Mouse (Mus musculus): ENCODE data around the gene Cyp2t4. TPM values are rescaled to one million over a fixed set of nuclear protein-coding genes. Genes with fewer than 3 reads are reported as not detected.
A peak's percentile ranks its signal among the peaks of the same experiment; 100 is the strongest.

The Cyp2t4 gene
- polyA plus RNA-seq, 1 experiment = not detected

GRCm38 (mm10) chr7:27156005-27156404, 2.5 kb downstream of the Cyp2t4 start:
- Histone ChIP-seq H3K4me3 (ENCODE audit: insufficient read depth, low read depth, low read length) (no peak overlapping the region), H3K27ac (ENCODE audit: insufficient read depth, low read depth, low read length) (no peak overlapping the region), H3K4me1 (ENCODE audit: control insufficient read depth, insufficient read depth, low read length) (peaks cover 12% of the 10 kb centered on the region)
- TF ChIP-seq POLR2A (IDR thresholded peaks at IDR 0.05; ENCODE audit: insufficient read depth, low read depth, low read length) (no peak), CTCF (IDR thresholded peaks at IDR 0.05; ENCODE audit: insufficient read depth, low read depth, low read length) (no peak)
- 59% methylated on average over 13 of the region's 13 CpGs for WGBS

- no peak for TF ChIP-seq POLR2A (IDR thresholded peaks at IDR 0.05; ENCODE audit: insufficient read depth, low read depth, low read length)
- no peak for TF ChIP-seq CTCF (IDR thresholded peaks at IDR 0.05; ENCODE audit: insufficient read depth, low read depth, low read length)
- Histone ChIP-seq H3K27ac (ENCODE audit: insufficient read depth, low read depth, low read length) (no peak overlapping the region), H3K4me1 (ENCODE audit: control insufficient read depth, insufficient read depth, low read length) (peaks cover 27% of the 10 kb centered on the region), H3K4me3 (ENCODE audit: insufficient read depth, low read depth, low read length) (no peak overlapping the region)
- 85% methylated on average over 9 of the region's 9 CpGs for WGBS
These were observed 4.7 kb downstream of the Cyp2t4 start for GRCm38 (mm10) chr7:27158171-27158570.

GRCm38 (mm10) chr7:27159256-27159655, 5.7 kb downstream of the Cyp2t4 start:
- no peak overlapping the region for H3K27ac ChIP-seq (ENCODE audit: insufficient read depth, low read depth, low read length)
- no peak for TF ChIP-seq CTCF (IDR thresholded peaks at IDR 0.05; ENCODE audit: insufficient read depth, low read depth, low read length)
- no peak for TF ChIP-seq POLR2A (IDR thresholded peaks at IDR 0.05; ENCODE audit: insufficient read depth, low read depth, low read length)
- H3K4me1 ChIP-seq (ENCODE audit: control insufficient read depth, insufficient read depth, low read length) = peaks cover 34% of the 10 kb centered on the region
- no peak overlapping the region for H3K4me3 ChIP-seq (ENCODE audit: insufficient read depth, low read depth, low read length)
- WGBS = 93% methylated on average over 6 of the region's 6 CpGs

- Histone ChIP-seq H3K27ac (ENCODE audit: insufficient read depth, low read depth, low read length) (no peak overlapping the region), H3K4me3 (ENCODE audit: insufficient read depth, low read depth, low read length) (no peak overlapping the region), H3K4me1 (ENCODE audit: control insufficient read depth, insufficient read depth, low read length) (peaks cover 40% of the 10 kb centered on the region)
- 11% methylated on average over 8 of the region's 8 CpGs for WGBS
- peak; percentile 94 for TF ChIP-seq CTCF (IDR thresholded peaks at IDR 0.05; ENCODE audit: insufficient read depth, low read depth, low read length)
- TF ChIP-seq POLR2A (IDR thresholded peaks at IDR 0.05; ENCODE audit: insufficient read depth, low read depth, low read length) = no peak
These were observed 6.4 kb downstream of the Cyp2t4 start for GRCm38 (mm10) chr7:27159882-27160281.

- H3K27ac ChIP-seq (ENCODE audit: insufficient read depth, low read depth, low read length) = no peak overlapping the region
- 58% methylated on average over 3 of the region's 3 CpGs for WGBS
- H3K4me1 ChIP-seq (ENCODE audit: control insufficient read depth, insufficient read depth, low read length) = peaks cover 47% of the 10 kb centered on the region
These were observed 7.4 kb downstream of the Cyp2t4 start for GRCm38 (mm10) chr7:27160921-27161320.

GRCm38 (mm10) chr7:27161744-27162143, 8.2 kb downstream of the Cyp2t4 start:
- WGBS = 84% methylated on average over 4 of the region's 4 CpGs
- TF ChIP-seq CTCF (IDR thresholded peaks at IDR 0.05; ENCODE audit: insufficient read depth, low read depth, low read length) (no peak), POLR2A (IDR thresholded peaks at IDR 0.05; ENCODE audit: insufficient read depth, low read depth, low read length) (no peak)
- no peak overlapping the region for H3K4me3 ChIP-seq (ENCODE audit: insufficient read depth, low read depth, low read length)
- no peak overlapping the region for H3K27ac ChIP-seq (ENCODE audit: insufficient read depth, low read depth, low read length)
- peaks cover 47% of the 10 kb centered on the region for H3K4me1 ChIP-seq (ENCODE audit: control insufficient read depth, insufficient read depth, low read length)

More at GRCm38 (mm10) chr7:27160921-27161320, 7.4 kb downstream of the Cyp2t4 start:
- TF ChIP-seq CTCF (IDR thresholded peaks at IDR 0.05; ENCODE audit: insufficient read depth, low read depth, low read length) = no peak
- TF ChIP-seq POLR2A (IDR thresholded peaks at IDR 0.05; ENCODE audit: insufficient read depth, low read depth, low read length) = no peak
- H3K4me3 ChIP-seq (ENCODE audit: insufficient read depth, low read depth, low read length) = no peak overlapping the region

GRCm38 (mm10) chr7:27162780-27163449, 9.4 kb downstream of the Cyp2t4 start:
- TF ChIP-seq POLR2A (IDR thresholded peaks at IDR 0.05; ENCODE audit: insufficient read depth, low read depth, low read length) (no peak), CTCF (IDR thresholded peaks at IDR 0.05; ENCODE audit: insufficient read depth, low read depth, low read length) (no peak)
- peak overlapping the region; percentile 15; the same call in 1 of the 2 replicates for H3K4me3 ChIP-seq (ENCODE audit: insufficient read depth, low read depth, low read length)
- peaks cover 53% of the 10 kb centered on the region for H3K4me1 ChIP-seq (ENCODE audit: control insufficient read depth, insufficient read depth, low read length)
- no peak overlapping the region for H3K27ac ChIP-seq (ENCODE audit: insufficient read depth, low read depth, low read length)
- 48% methylated on average over 5 of the region's 5 CpGs for WGBS

- 53% methylated on average over 5 of the region's 5 CpGs for WGBS
- TF ChIP-seq POLR2A (IDR thresholded peaks at IDR 0.05; ENCODE audit: insufficient read depth, low read depth, low read length) (no peak), CTCF (IDR thresholded peaks at IDR 0.05; ENCODE audit: insufficient read depth, low read depth, low read length) (no peak)
- peak overlapping the region; percentile 15 for H3K4me3 ChIP-seq (ENCODE audit: insufficient read depth, low read depth, low read length)
- H3K4me1 ChIP-seq (ENCODE audit: control insufficient read depth, insufficient read depth, low read length) = peaks cover 53% of the 10 kb centered on the region
- H3K27ac ChIP-seq (ENCODE audit: insufficient read depth, low read depth, low read length) = no peak overlapping the region
These were observed 9.9 kb downstream of the Cyp2t4 start for GRCm38 (mm10) chr7:27163450-27163805.

GRCm38 (mm10) chr7:27164112-27164947, 10.8 kb downstream of the Cyp2t4 start:
- TF ChIP-seq POLR2A (IDR thresholded peaks at IDR 0.05; ENCODE audit: insufficient read depth, low read depth, low read length) = no peak
- no peak for TF ChIP-seq CTCF (IDR thresholded peaks at IDR 0.05; ENCODE audit: insufficient read depth, low read depth, low read length)
- WGBS = 78% methylated on average over 33 of the region's 33 CpGs
- peaks cover 53% of the 10 kb centered on the region for H3K4me1 ChIP-seq (ENCODE audit: control insufficient read depth, insufficient read depth, low read length)
- H3K4me3 ChIP-seq (ENCODE audit: insufficient read depth, low read depth, low read length) = peak overlapping the region; percentile 96
- H3K27ac ChIP-seq (ENCODE audit: insufficient read depth, low read depth, low read length) = no peak overlapping the region
